Mouse (Mus musculus) forebrain, embryonic 15.5 days (tissue): Measurements from ENCODE around the gene Atp1a4. TPM values are rescaled to one million over a fixed set of nuclear protein-coding genes. Genes with fewer than 3 reads are reported as not detected.

Source experiments
- ATAC-seq: fragments of 200-750 bp; cut with Nextera tagmentation; replicated peaks from 2 replicates; pipeline ENCODE4 v1.8.0; 2017; ENCODE audit warnings: mild to moderate bottlenecking, moderate TSS enrichment, moderate library complexity
- H3K27ac ChIP-seq: fragments of 300-500 bp; sonication (generic); replicated peaks from 2 replicates; pipeline ENCODE4 v1.5.1; 2015; ENCODE audit warnings: mild to moderate bottlenecking, inconsistent platforms
- H3K27me3 ChIP-seq: fragments of 300-500 bp; sonication (generic); 2 replicates; pipeline ENCODE4 v1.6.1; 2015; ENCODE audit warnings: inconsistent platforms
- H3K36me3 ChIP-seq: fragments of 300-500 bp; sonication (generic); 2 replicates; pipeline ENCODE4 v1.6.1; 2015; ENCODE audit warnings: mild to moderate bottlenecking, inconsistent platforms
- H3K4me1 ChIP-seq: fragments of 300-500 bp; sonication (generic); 2 replicates; pipeline ENCODE4 v1.6.1; 2015; ENCODE audit warnings: inconsistent platforms
- H3K4me2 ChIP-seq: fragments of 300-500 bp; sonication (generic); replicated peaks from 2 replicates; pipeline ENCODE4 v1.6.1; 2015; ENCODE audit warnings: mild to moderate bottlenecking, inconsistent platforms
- H3K4me3 ChIP-seq: fragments of 300-500 bp; sonication (generic); 2 replicates; pipeline ENCODE4 v1.5.1; 2015; ENCODE audit warnings: mild to moderate bottlenecking, inconsistent platforms
- H3K9ac ChIP-seq: fragments of 300-500 bp; sonication (generic); replicated peaks from 2 replicates; pipeline ENCODE4 v1.6.1; 2015; ENCODE audit warnings: mild to moderate bottlenecking, inconsistent platforms
- H3K9me3 ChIP-seq: fragments of 300-500 bp; sonication (generic); 2 replicates; pipeline ENCODE4 v1.6.1; 2016; ENCODE audit warnings: inconsistent platforms
- WGBS: fragments of 180-500 bp; shearing (Covaris S2); methylation state at CpG from one replicate; pipeline ENCODE4 v1.1.7; 2015; ENCODE audit warnings: mixed read lengths; 5-methylcytosine and 5-hydroxymethylcytosine counted together
- polyA plus RNA-seq: library from polyadenylated mRNA; unstranded; fragments of >200 nt; fragmentation: Nextera tagmentation; extraction: Ambion mirVana; gene quantifications from 2 replicates; pipeline ENCODE4 v1.2.1, GENCODE M21; 2015

Atp1a4 gene
- polyA plus RNA-seq, 1 experiment from 2014 or later, result 0.10 TPM

DNA sequence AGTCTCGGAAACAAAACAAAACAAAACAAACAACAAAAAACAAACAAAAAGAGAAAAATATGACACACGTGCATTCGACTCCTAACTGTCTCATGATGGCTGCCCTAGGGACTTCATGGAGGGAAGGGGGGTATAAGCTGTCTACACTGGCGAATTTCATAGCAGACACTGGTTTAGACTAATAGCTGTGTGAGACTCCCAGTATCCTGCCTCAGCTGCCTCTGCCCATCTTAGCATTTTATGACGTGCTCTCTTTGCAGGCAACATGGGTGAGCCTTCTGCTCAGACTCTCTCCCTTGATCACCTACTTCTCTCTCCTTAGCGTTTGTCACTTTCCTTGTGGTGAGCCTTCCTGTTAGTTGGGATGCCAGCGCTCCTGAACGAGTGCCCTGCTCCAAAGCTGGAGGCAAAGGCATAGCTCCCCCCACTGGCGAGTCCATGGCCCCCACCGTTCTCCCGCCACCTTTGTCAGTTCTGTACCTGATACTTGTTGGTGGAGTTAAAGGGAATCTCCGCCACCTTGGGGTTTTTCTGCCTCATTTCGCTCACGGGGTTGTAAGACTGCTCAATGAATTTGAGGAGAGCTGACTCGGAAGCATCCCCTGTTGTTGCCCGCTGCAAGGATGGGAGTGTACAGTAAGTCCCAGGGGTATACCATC lies 14.5 kb downstream of the Atp1a4 start:
- Histone ChIP-seq H3K9ac (0 out of 2 replicates have a peak overlapping the region, but pooled peaks have one; percentile 14), H3K27me3 (no peaks in the 10 kb centered on the region), H3K27ac (no peak overlapping the region; the same call in 1 of the 2 replicates), H3K9me3 (no peaks in the 10 kb centered on the region), H3K4me2 (0 out of 2 replicates have a peak overlapping the region, but pooled peaks have one; percentile 13), H3K4me3 (no peak overlapping the region), H3K36me3 (no peaks in the 10 kb centered on the region), H3K4me1 (0 out of 2 replicates have a peak, but pooled peaks cover 8% of the 10 kb centered on the region)
- WGBS, result 35% methylated on average over 16 of the region's 16 CpGs
- no peak; the same call in 1 of the 2 replicates for ATAC-seq

DNA sequence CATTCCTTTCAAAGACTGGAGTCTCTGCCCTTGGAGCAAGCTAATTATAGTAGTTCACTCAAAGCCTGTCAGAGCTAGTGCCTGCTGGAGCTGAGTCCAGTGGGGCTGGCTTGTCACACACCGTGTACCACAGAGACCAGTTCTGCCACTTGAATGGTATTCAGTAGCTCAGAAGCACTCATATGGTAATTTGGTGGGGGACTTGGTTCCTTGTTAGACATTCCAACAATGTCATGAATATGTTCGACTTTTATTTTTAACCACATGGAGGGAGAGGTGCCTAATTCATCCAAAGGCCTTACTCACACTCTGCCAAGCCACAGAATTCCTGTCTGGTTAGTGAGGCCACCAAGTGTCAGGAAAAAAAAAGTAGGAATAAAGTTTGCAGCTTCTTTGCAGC lies 15.8 kb downstream of the Atp1a4 start:
- no peaks in the 10 kb centered on the region for H3K36me3 ChIP-seq
- no peak overlapping the region for H3K4me2 ChIP-seq
- peak; percentile 94 for ATAC-seq
- WGBS, result 7% methylated on average over 2 of the region's 2 CpGs
- H3K9ac ChIP-seq, result no peak overlapping the region
- no peaks in the 10 kb centered on the region for H3K27me3 ChIP-seq
- H3K4me3 ChIP-seq, result no peak overlapping the region
- no peaks in the 10 kb centered on the region for H3K9me3 ChIP-seq
- 0 out of 2 replicates have a peak, but pooled peaks cover 8% of the 10 kb centered on the region for H3K4me1 ChIP-seq
- H3K27ac ChIP-seq, result peak overlapping the region; percentile 64

DNA sequence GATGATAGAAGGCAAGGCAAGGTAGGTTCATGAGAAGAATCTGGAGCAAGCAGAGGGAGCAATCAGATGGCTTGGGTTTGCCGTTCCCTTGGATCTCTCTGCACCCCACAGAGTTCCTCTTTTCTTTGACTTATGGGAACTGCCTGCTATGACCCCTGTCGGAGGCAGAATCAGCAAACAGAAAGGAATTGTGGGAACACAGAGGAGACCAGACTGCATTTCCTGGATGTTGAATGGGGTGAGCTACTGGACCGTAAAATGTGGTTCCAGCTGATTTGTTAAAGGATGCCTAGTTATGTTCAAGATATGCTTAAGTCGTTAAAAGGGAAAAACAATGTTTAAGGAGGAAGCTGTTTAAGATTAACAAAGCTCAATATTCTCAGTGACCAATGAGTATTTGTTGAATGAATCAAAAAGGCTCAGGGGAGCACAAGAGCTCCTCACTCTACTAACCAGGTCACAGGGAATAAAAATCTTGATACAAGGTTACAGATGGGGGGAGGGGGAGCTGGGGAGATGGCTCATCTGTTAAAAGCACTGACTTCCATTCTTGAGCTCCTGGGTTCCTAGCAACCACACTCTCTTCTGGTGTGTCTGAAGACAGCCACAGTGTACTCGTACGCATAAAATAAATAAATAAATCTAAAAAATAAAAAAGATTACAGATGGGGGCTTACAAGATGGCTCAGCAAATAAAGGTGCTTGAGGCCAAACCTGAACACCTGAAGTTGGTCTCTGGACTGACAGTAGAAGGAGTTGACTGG lies 17.1 kb downstream of the Atp1a4 start:
- H3K9ac ChIP-seq, result no peak overlapping the region
- no peaks in the 10 kb centered on the region for H3K9me3 ChIP-seq
- no peak overlapping the region for H3K4me2 ChIP-seq
- no peak overlapping the region for H3K4me3 ChIP-seq
- H3K27ac ChIP-seq, result peak overlapping the region; percentile 55; the same call in 1 of the 2 replicates
- 0 out of 2 replicates have a peak, but pooled peaks cover 8% of the 10 kb centered on the region for H3K4me1 ChIP-seq
- ATAC-seq, result no peak
- no peaks in the 10 kb centered on the region for H3K27me3 ChIP-seq
- 29% methylated on average over 6 of the region's 6 CpGs for WGBS
- no peaks in the 10 kb centered on the region for H3K36me3 ChIP-seq

DNA sequence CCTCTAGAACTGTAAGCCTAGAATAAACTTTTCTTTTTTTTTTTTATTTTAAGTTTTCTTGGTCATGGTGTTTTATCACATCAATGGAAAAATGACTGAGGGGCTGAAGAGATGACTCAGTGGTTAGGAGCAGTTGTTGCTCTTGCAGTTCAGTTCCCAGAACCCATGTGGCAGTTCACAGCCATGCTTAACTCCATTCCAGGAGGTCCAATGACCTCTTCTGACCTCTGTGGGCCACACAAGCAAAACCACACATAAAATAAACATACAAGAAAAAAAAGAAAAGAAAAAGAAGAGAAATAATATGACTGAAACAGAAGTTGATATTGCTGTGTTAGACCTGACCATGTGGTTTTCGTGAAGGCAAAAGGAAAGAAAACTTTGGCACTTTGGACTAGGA lies 29.0 kb downstream of the Atp1a4 start:
- Histone ChIP-seq H3K9ac (no peak overlapping the region), H3K36me3 (no peaks in the 10 kb centered on the region), H3K27me3 (no peaks in the 10 kb centered on the region), H3K4me2 (no peak overlapping the region), H3K4me1 (no peaks in the 10 kb centered on the region), H3K27ac (no peak overlapping the region), H3K9me3 (no peaks in the 10 kb centered on the region), H3K4me3 (no peak overlapping the region)
- no peak for ATAC-seq
- 100% methylated on average over 1 of the region's 1 CpGs for WGBS

DNA sequence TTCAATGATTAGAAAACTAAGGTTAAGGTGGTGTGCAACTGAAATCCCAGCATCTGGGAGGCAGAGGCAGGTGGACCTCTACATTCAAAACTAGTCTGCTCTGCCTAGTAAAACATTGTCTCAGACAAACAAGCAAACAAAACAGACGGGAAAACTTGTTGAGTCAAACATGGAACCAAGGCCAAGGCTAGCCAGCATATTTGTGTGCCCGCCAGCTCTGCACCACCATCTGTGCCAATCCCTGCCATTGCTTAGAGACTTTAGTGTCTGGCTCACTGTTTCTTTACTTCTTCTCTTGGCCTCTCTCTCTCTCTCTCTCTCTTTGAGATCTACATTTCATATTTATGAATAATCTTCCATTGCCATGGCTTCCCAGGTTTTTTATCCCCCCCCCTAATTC lies 30.0 kb downstream of the Atp1a4 start:
- ATAC-seq, result no peak
- no peak overlapping the region for H3K27ac ChIP-seq
- H3K9me3 ChIP-seq, result no peaks in the 10 kb centered on the region
- H3K4me1 ChIP-seq, result no peaks in the 10 kb centered on the region
- H3K9ac ChIP-seq, result no peak overlapping the region
- WGBS, result 65% methylated on average over 2 of the region's 2 CpGs
- H3K4me3 ChIP-seq, result no peak overlapping the region
- H3K4me2 ChIP-seq, result no peak overlapping the region
- no peaks in the 10 kb centered on the region for H3K36me3 ChIP-seq
- no peaks in the 10 kb centered on the region for H3K27me3 ChIP-seq

DNA sequence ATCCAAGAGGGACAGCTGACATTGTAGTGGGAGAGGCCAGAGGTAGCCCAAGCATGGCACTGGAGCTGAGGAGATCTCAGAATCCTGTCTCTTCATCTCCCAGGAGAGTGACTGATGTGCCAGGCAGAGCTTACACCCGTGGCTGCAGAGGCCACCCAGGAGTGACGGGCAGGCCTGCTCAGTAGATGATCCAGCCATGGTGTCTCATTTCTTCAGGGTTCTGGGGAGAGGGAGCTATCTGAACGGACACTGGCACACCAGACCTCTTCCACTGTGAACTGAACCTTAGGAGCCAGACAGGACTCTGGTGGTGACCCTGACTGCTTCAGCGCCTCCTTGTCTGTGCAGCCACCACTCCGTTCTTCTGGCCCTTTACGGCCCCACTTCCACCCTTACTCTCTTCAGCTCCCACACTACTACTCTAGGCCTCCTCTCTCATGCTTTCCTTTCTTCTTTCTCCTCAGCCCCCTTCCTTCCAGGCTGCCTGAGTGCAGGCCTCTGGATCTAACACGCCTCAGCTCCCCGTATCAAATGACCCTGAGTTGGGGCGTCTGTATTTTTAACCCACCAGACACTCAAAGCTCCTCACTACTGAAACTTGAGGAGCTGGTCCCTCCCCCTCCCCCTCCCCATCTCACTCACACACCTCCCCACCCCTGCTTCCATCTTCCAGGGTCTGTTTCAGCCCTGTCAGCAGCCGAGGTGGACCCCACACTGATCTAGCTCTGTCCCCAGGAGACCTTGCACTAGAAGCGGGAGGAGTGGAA lies 36.7 kb downstream of the Atp1a4 start:
- Histone ChIP-seq H3K9ac (no peak overlapping the region), H3K4me1 (peaks cover 54% of the 10 kb centered on the region), H3K4me3 (no peak overlapping the region), H3K27ac (peak overlapping the region; percentile 75), H3K27me3 (no peaks in the 10 kb centered on the region), H3K9me3 (no peaks in the 10 kb centered on the region), H3K36me3 (no peaks in the 10 kb centered on the region), H3K4me2 (no peak overlapping the region)
- WGBS, result 40% methylated on average over 11 of the region's 11 CpGs
- no peak for ATAC-seq

DNA sequence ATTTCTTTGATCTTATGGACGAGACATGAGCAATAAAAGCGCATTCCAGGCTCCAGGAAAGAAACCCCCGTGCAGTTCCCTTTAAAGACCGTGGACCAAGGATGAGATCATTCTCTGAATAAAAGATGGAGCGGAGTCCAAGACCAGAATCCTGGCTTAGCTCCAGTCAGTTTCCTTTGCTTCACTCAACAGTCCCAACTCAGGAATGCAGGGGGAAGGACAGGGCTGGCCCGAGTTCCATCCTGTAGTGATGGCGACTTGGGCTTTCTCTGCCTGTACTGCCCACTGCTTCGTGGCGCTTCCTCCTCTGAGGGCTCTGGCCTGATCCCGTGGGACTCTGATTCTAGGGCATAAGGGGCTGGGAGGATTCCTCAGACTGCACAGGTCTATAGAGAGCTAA lies 37.8 kb downstream of the Atp1a4 start:
- Histone ChIP-seq H3K4me2 (no peak overlapping the region), H3K36me3 (no peaks in the 10 kb centered on the region), H3K27ac (peak overlapping the region; percentile 75), H3K4me1 (peaks cover 54% of the 10 kb centered on the region), H3K4me3 (no peak overlapping the region), H3K9me3 (no peaks in the 10 kb centered on the region), H3K27me3 (no peaks in the 10 kb centered on the region), H3K9ac (no peak overlapping the region)
- WGBS, result 19% methylated on average over 10 of the region's 10 CpGs
- ATAC-seq, result peak; percentile 55

DNA sequence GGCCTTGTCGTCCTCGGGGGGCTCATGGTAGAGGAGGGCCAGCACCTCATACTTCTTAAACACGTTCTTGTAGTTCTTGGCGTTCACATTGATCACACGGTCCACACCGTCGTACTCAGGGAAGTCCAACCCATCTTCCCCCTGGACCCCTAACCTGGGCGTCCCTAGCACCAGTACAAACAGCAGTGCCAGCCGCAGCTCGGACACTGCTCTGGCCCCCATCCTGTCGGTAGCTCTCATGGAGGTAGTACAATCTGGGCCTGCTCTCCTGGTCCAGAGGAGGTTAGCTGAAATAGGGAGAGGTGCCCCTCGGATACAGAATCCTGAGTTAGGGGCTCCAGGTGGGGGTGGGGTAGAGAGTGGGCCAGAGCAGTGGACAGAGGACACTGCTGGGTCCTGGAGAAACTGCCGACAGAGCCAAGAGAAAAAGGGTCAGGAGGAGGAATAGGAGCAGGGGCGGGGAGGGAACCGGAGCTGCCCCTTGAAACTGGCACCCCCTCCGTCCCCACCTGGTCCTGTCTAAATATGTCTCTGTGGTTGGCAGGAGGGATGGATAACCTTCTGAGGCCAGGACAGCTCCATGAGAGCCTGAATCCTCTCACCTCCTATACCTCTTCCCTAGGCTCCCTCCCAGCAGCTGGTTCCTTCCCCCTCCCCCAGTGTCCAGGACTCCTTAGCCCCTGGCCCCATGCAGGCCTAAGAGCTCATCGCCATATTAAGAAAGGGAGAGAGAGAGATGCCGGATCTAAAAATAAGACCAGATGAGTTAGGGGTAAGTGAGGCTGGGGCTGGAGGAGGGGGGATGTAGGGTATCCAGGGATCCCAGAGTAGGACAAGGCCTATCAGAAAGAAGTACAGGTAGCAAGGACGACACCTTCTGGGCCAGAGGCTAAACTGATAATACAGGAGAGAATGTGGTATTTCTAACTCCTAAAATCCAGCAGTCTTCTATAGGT lies 38.5 kb downstream of the Atp1a4 start, which contains the start of gene Casq1:
Gene Casq1 (minus strand): TSS at position 418 of the 956 bp plus-strand sequence.
- peaks cover 57% of the 10 kb centered on the region for H3K4me1 ChIP-seq
- H3K9ac ChIP-seq, result no peak within 1 kb of the TSS
- H3K27me3 ChIP-seq, result no peaks in the 10 kb centered on the region
- peak within 1 kb of the TSS; percentile 75 for H3K27ac ChIP-seq
- peak; percentile 30 for ATAC-seq
- no peak within 1 kb of the TSS for H3K4me2 ChIP-seq
- no peaks in the 10 kb centered on the region for H3K36me3 ChIP-seq
- no peaks in the 10 kb centered on the region for H3K9me3 ChIP-seq
- H3K4me3 ChIP-seq, result no peak within 1 kb of the TSS
- 72% methylated on average over 19 of the region's 19 CpGs for WGBS

DNA sequence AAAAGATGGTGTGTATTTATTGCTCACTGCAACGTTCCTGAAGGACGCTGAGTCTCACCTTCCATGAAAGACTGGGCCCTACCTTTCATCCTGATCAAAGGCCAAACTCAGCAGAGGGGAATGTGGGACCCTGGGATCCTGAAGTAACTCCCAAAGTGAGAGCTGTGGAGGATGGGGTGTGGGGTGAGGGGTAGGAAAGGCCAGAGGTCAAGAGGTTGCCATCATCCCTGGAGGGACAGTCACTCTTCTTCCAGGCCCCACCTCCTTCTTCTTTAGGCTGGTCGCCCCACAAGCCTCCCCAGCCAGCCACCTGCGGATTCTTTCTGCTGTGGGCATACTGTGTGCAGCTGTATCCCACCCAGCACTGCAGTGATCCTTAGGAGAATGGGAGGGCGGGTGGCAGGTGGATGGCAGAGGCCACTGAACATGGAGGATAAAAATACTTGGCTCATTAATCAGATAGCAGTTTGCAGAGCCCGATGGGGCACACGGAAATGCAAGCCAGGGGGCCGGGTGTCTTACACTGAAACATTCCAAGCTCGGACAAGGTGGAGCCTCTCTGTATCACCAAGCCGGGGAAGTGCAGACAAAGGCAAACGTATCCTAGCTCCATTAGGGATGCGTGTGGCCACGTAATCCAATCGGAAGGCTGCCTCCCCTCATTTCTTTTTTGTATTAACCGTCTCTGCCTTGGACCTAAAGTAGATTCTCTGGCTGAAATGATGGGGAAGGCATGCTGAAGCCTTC lies 39.9 kb downstream of the Atp1a4 start:
- ATAC-seq, result no peak
- 46% methylated on average over 15 of the region's 15 CpGs for WGBS
- H3K4me1 ChIP-seq, result peaks cover 71% of the 10 kb centered on the region
- H3K4me3 ChIP-seq, result no peak overlapping the region
- H3K36me3 ChIP-seq, result no peaks in the 10 kb centered on the region
- no peak overlapping the region for H3K9ac ChIP-seq
- H3K4me2 ChIP-seq, result no peak overlapping the region
- no peaks in the 10 kb centered on the region for H3K9me3 ChIP-seq
- H3K27me3 ChIP-seq, result no peaks in the 10 kb centered on the region
- H3K27ac ChIP-seq, result peak overlapping the region; percentile 9; the same call in 1 of the 2 replicates

DNA sequence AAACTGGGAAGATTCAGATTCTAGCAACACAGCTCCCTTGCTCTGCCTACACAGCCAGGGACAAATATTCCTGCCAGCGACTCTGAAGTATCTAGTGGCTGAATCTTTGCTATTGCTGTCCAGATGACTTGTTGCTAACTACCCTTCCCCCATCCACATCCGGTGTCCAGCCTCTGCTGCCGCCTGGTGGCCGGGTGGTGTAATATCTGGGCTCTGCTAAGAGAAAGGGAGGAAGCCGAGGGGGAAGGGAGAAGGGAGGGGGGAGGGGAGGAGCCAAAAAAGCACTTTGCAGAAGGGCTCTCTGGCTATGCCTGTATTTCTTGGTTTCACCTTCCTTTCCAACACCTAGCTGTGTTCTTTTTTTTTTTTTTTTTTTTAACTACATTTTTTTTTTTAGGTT lies 41.1 kb downstream of the Atp1a4 start:
- H3K4me1 ChIP-seq, result peaks cover 77% of the 10 kb centered on the region

More for the DNA sequence above, 41.1 kb downstream of the Atp1a4 start:
- WGBS, result 1% methylated on average over 5 of the region's 5 CpGs
- no peaks in the 10 kb centered on the region for H3K9me3 ChIP-seq
- H3K9ac ChIP-seq, result no peak overlapping the region
- H3K4me2 ChIP-seq, result peak overlapping the region; percentile 23
- peak overlapping the region; percentile 66 for H3K27ac ChIP-seq
- no peaks in the 10 kb centered on the region for H3K36me3 ChIP-seq
- peak; percentile 53 for ATAC-seq
- H3K4me3 ChIP-seq, result peak overlapping the region; percentile 18
- no peaks in the 10 kb centered on the region for H3K27me3 ChIP-seq
